Mouse (Mus musculus) intestine, postnatal 0 days (tissue): ENCODE measurements around the gene Mobp. TPM values are rescaled to one million over a fixed set of nuclear protein-coding genes. Genes with fewer than 3 reads are reported as not detected.
A peak's percentile ranks its signal among the peaks of the same experiment; 100 is the strongest.

ENCODE experiments used
- ATAC-seq: fragments of 200-750 bp; cut with Nextera tagmentation; 2 replicates; pipeline ENCODE4 v1.8.0; 2017; ENCODE audit warnings: mild to moderate bottlenecking, moderate TSS enrichment, moderate library complexity
- H3K27ac ChIP-seq: fragments of 300-500 bp; sonication (generic); 2 replicates; pipeline ENCODE4 v1.5.1; 2014; ENCODE audit warnings: mild to moderate bottlenecking, low read depth, low read length, moderate library complexity
- H3K27me3 ChIP-seq: fragments of 300-500 bp; sonication (generic); replicated peaks from 2 replicates; pipeline ENCODE4 v1.6.1; 2014; ENCODE audit warnings: low read length, mixed read lengths; ENCODE audit not compliant: control insufficient read depth, insufficient read depth
- H3K36me3 ChIP-seq: fragments of 300-500 bp; sonication (generic); 2 replicates; pipeline ENCODE4 v1.6.1; 2014; ENCODE audit warnings: mild to moderate bottlenecking, moderate library complexity; ENCODE audit not compliant: control insufficient read depth, insufficient read depth
- H3K4me1 ChIP-seq: fragments of 300-500 bp; sonication (generic); replicated peaks from 2 replicates; pipeline ENCODE4 v1.6.1; 2014; ENCODE audit warnings: antibody characterized with exemption, low read length, mixed read lengths; ENCODE audit not compliant: control insufficient read depth, insufficient read depth
- H3K4me2 ChIP-seq: fragments of 300-500 bp; sonication (generic); replicated peaks from 2 replicates; pipeline ENCODE4 v1.6.1; 2014; ENCODE audit warnings: low read depth, mild to moderate bottlenecking, moderate library complexity
- H3K4me3 ChIP-seq: fragments of 300-500 bp; sonication (generic); 2 replicates; pipeline ENCODE4 v1.5.1; 2014; ENCODE audit warnings: low read depth, low read length
- H3K9ac ChIP-seq: fragments of 300-500 bp; sonication (generic); 2 replicates; pipeline ENCODE4 v1.6.1; 2014; ENCODE audit warnings: mild to moderate bottlenecking, low read depth, low read length
- H3K9me3 ChIP-seq: fragments of 300-500 bp; sonication (generic); 2 replicates; pipeline ENCODE4 v1.6.1; 2016; ENCODE audit warnings: mixed run types; ENCODE audit not compliant: control insufficient read depth
- CTCF ChIP-seq: sonication (generic); IDR thresholded peaks from 2 replicates; pipeline ENCODE4 v1.5.1; 2016; ENCODE audit warnings: low read depth, mild to moderate bottlenecking, control low read depth, antibody characterized with exemption, moderate library complexity
- WGBS: fragments of 180-500 bp; shearing (Covaris S2); extraction: QIAGEN DNeasy Blood & Tissue Kit; methylation state at CpG from one replicate; pipeline ENCODE4 v1.1.7; 2014; 5-methylcytosine and 5-hydroxymethylcytosine counted together
- polyA plus RNA-seq: library from polyadenylated mRNA; unstranded; fragments of >200 nt; fragmentation: Nextera tagmentation; extraction: Ambion mirVana; gene quantifications from 2 replicates; pipeline ENCODE4 v1.2.1, GENCODE M21; 2015

Mobp gene
- polyA plus RNA-seq, 1 experiment from 2014 or later, result 0.05 TPM

GRCm38 (mm10) chr9:120120503-120120902, 29.0 kb upstream of the Mobp start:
- peaks cover 67% of the 10 kb centered on the region for H3K36me3 ChIP-seq
- H3K27ac ChIP-seq, result no peak overlapping the region
- ATAC-seq, result no peak
- no peak overlapping the region for H3K9ac ChIP-seq
- H3K4me1 ChIP-seq, result no peaks in the 10 kb centered on the region
- no peaks in the 10 kb centered on the region for H3K27me3 ChIP-seq
- 93% methylated on average over 7 of the region's 7 CpGs for WGBS
- H3K4me3 ChIP-seq, result no peak overlapping the region
- no peaks in the 10 kb centered on the region for H3K9me3 ChIP-seq
- H3K4me2 ChIP-seq, result no peak overlapping the region
- no peak for TF ChIP-seq CTCF

- 40% methylated on average over 11 of the region's 11 CpGs for WGBS
- 0 out of 2 replicates have a peak overlapping the region, but pooled peaks have one; percentile 53 for H3K9ac ChIP-seq
Observed at GRCm38 (mm10) chr9:120126868-120127267, 22.6 kb upstream of the Mobp start.

GRCm38 (mm10) chr9:120127538-120128251, 21.8 kb upstream of the Mobp start, which contains the start of gene Rpsa:
TSS of gene Rpsa (plus strand) at chr9:120127689.
- peak within 1 kb of the TSS; percentile 89 for H3K4me3 ChIP-seq
- no peak for TF ChIP-seq CTCF
- H3K27me3 ChIP-seq, result no peaks in the 10 kb centered on the region
- peak within 1 kb of the TSS; percentile 85 for H3K4me2 ChIP-seq
- no peaks in the 10 kb centered on the region for H3K9me3 ChIP-seq
- WGBS, result under 1% methylated on average over 65 of the region's 72 CpGs
- H3K4me1 ChIP-seq, result 0 out of 2 replicates have a peak, but pooled peaks cover 2% of the 10 kb centered on the region
- peak; percentile 98 for ATAC-seq
- H3K36me3 ChIP-seq, result peaks cover 50% of the 10 kb centered on the region
- H3K27ac ChIP-seq, result peak within 1 kb of the TSS; percentile 88
- H3K9ac ChIP-seq, result peak within 1 kb of the TSS; percentile 95

More at GRCm38 (mm10) chr9:120126868-120127267, 22.6 kb upstream of the Mobp start:
- Histone ChIP-seq H3K9me3 (no peaks in the 10 kb centered on the region), H3K27me3 (no peaks in the 10 kb centered on the region), H3K4me3 (peak overlapping the region; percentile 89), H3K27ac (peak overlapping the region; percentile 57; the same call in 1 of the 2 replicates), H3K4me2 (peak overlapping the region; percentile 85), H3K4me1 (0 out of 2 replicates have a peak, but pooled peaks cover 2% of the 10 kb centered on the region), H3K36me3 (peaks cover 51% of the 10 kb centered on the region)
- no peak for TF ChIP-seq CTCF
- no peak for ATAC-seq

GRCm38 (mm10) chr9:120129276-120129675, 20.2 kb upstream of the Mobp start:
- H3K36me3 ChIP-seq, result peaks cover 41% of the 10 kb centered on the region
- ATAC-seq, result no peak
- no peak overlapping the region for H3K27ac ChIP-seq
- H3K4me3 ChIP-seq, result peak overlapping the region; percentile 11; the same call in 1 of the 2 replicates
- H3K4me1 ChIP-seq, result 0 out of 2 replicates have a peak, but pooled peaks cover 2% of the 10 kb centered on the region
- 46% methylated on average over 10 of the region's 10 CpGs for WGBS
- H3K9me3 ChIP-seq, result no peaks in the 10 kb centered on the region
- H3K9ac ChIP-seq, result no peak overlapping the region
- H3K27me3 ChIP-seq, result no peaks in the 10 kb centered on the region
- H3K4me2 ChIP-seq, result peak overlapping the region; percentile 85
- TF ChIP-seq CTCF, result no peak

GRCm38 (mm10) chr9:120131784-120132288, 17.7 kb upstream of the Mobp start:
- no peak for ATAC-seq
- 85% methylated on average over 3 of the region's 3 CpGs for WGBS
- H3K27ac ChIP-seq, result no peak overlapping the region
- no peak overlapping the region for H3K4me3 ChIP-seq
- H3K4me1 ChIP-seq, result 0 out of 2 replicates have a peak, but pooled peaks cover 2% of the 10 kb centered on the region
- no peak overlapping the region for H3K9ac ChIP-seq
- H3K4me2 ChIP-seq, result no peak overlapping the region
- TF ChIP-seq CTCF, result no peak
- no peaks in the 10 kb centered on the region for H3K27me3 ChIP-seq
- peaks cover 38% of the 10 kb centered on the region for H3K36me3 ChIP-seq
- H3K9me3 ChIP-seq, result no peaks in the 10 kb centered on the region

- 37% methylated on average over 8 of the region's 8 CpGs for WGBS
- Histone ChIP-seq H3K9ac (no peak overlapping the region), H3K36me3 (peaks cover 38% of the 10 kb centered on the region), H3K27ac (no peak overlapping the region), H3K4me1 (0 out of 2 replicates have a peak, but pooled peaks cover 2% of the 10 kb centered on the region), H3K4me3 (no peak overlapping the region), H3K27me3 (no peaks in the 10 kb centered on the region), H3K9me3 (no peaks in the 10 kb centered on the region), H3K4me2 (no peak overlapping the region)
- ATAC-seq, result no peak
- TF ChIP-seq CTCF, result no peak
Observed at GRCm38 (mm10) chr9:120132980-120133754, 16.3 kb upstream of the Mobp start.
